In genomic region chr5:129918065-129918651, GRCm38 (mm10) we compare ENCODE assay signal across 14 mouse cellular contexts. TPM values are rescaled to one million over a fixed set of nuclear protein-coding genes. Genes with fewer than 3 reads are reported as not detected.
"Had no signal": no experiment of that assay in that cellular context is flagged by ENCODE, and none has a peak within 500 bp of the region (broad histone marks: within the 10 kb centered on the region; RNA-seq: fewer than 3 reads in every experiment).

No protein-coding gene starts in this region.

- H3K36me3 ChIP-seq: limb, embryonic 10.5 days; lung, embryonic 15.5 days; midbrain, embryonic 12.5 days; neural tube, embryonic 13.5 days had no signal

- H3K9ac ChIP-seq: lung, embryonic 15.5 days; midbrain, embryonic 12.5 days; neural tube, embryonic 13.5 days had no signal

- H3K4me3 ChIP-seq: left cerebral cortex, adult 2 months; limb, embryonic 10.5 days; lung, embryonic 15.5 days; megakaryocyte, embryonic 14.5 days; midbrain, embryonic 12.5 days; neural tube, embryonic 13.5 days had no signal

- H3K27me3 ChIP-seq: lung, embryonic 15.5 days; megakaryocyte, embryonic 14.5 days; midbrain, embryonic 12.5 days; neural tube, embryonic 13.5 days had no signal

- H3K27ac ChIP-seq: left cerebral cortex, adult 2 months; limb, embryonic 10.5 days; lung, embryonic 15.5 days; macrophage; midbrain, embryonic 12.5 days; neural tube, embryonic 13.5 days had no signal

- H3K4me1 ChIP-seq: limb, embryonic 10.5 days; lung, embryonic 15.5 days; midbrain, embryonic 12.5 days; neural tube, embryonic 13.5 days had no signal

- H3K9me3 ChIP-seq: limb, embryonic 10.5 days; lung, embryonic 15.5 days; megakaryocyte, embryonic 14.5 days; midbrain, embryonic 12.5 days; neural tube, embryonic 13.5 days had no signal

- DNase-seq: kidney, adult 8-10 months; lung, postnatal 14 days; retina, postnatal 1 day; right cerebral cortex, postnatal 14 days; thymus, adult 18-20 months; thymus, postnatal 14 days had no signal

- H3K4me2 ChIP-seq: lung, embryonic 15.5 days; midbrain, embryonic 12.5 days; neural tube, embryonic 13.5 days had no signal

- ATAC-seq: midbrain, embryonic 16.5 days had no signal

RNA-seq across cellular contexts. Expression of gene Phkg1, which starts 19.8 kb away (rescaled TPM):
- polyA plus RNA-seq: macrophage had no signal
